Mouse (Mus musculus): ENCODE measurements around the gene 1810009A15Rik. TPM values are rescaled to one million over a fixed set of nuclear protein-coding genes. Genes with fewer than 3 reads are reported as not detected.

1810009A15Rik gene
- polyA plus RNA-seq (2015; fragmentation: Nextera tagmentation; extraction: Ambion mirVana) = 69.0 and 76.7 TPM in 2 replicates

GRCm38 (mm10) chr19:8888511-8889385 is at the start of gene 1810009A15Rik, which contains the start of gene Gm49416:
1810009A15Rik (plus strand) TSS chr19:8888853.
Gm49416 (plus strand) TSS chr19:8888926.
- Histone ChIP-seq H3K4me1 (replicated peaks; ENCODE audit: insufficient read depth, low read length) (0 out of 2 replicates have a peak, but pooled peaks cover 5% of the 10 kb centered on the region), H3K9me3 (replicated peaks; ENCODE audit: low read length) (no peaks in the 10 kb centered on the region)
- under 1% methylated on average over 58 of the region's 58 CpGs for WGBS

DNA sequence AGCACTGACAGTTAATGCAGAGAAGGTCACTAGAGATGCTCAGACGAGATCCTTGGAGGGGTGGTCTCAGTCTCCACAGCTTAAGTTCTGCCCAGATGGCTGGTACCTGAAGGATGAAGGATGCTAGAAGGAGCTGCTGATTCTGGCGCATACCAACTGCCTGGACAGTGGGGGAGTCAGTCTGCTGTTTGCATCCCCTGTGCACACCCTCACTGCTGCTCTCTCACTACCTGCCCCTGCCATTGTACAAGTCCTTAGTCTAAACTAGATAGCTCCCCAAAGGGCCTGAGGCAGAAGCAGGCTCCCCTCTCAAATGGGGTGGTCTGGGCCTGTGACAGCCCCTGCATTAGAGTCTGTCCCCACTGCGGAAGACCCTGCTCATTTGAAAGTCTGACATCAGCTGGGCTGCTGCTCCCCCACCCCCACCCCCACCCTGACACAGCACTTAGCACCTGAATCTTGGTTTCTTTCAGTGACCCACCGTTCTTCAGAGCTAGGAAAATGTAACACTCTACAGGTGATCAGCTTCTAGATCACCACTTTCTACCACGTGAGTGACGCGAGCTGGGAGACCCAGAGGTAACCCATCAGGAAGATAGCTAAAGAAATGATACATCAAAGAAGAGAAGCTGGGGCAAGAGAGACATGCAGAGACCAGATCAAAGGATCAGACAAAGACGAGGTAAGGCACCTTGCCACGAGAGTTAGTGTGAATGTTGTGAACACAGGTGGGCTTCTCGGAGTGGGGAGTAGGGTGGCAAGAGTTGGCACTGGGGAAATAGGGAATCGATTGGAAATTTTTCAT is 49.3 kb upstream of the 1810009A15Rik start, which contains the start of gene Gng3:
Gng3 (minus strand) TSS at position 92 of the 805 bp plus-strand sequence.
- no peak for ATAC-seq (replicated peaks; ENCODE audit: low FRiP score, low read depth)
- no peaks in the 10 kb centered on the region for H3K9me3 ChIP-seq (replicated peaks; ENCODE audit: low read length)
- TF ChIP-seq CTCF (IDR thresholded peaks at IDR 0.05; ENCODE audit: low read depth) = no peak
- no peaks in the 10 kb centered on the region for H3K27me3 ChIP-seq (ENCODE audit: insufficient read depth, low read length)
- no peak for DNase-seq (ENCODE audit: low spot score)
- H3K4me3 ChIP-seq (replicated peaks; ENCODE audit: low read depth, low read length) = peak within 1 kb of the TSS; percentile 60
- peak within 1 kb of the TSS; percentile 98 for H3K27ac ChIP-seq
- WGBS = 60% methylated on average over 11 of the region's 11 CpGs
- peaks cover 23% of the 10 kb centered on the region for H3K4me1 ChIP-seq (replicated peaks; ENCODE audit: insufficient read depth, low read length)
- peak within 1 kb of the TSS; percentile 84 for H3K9ac ChIP-seq (ENCODE audit: low read depth, low read length)
- peaks cover 7% of the 10 kb centered on the region for H3K36me3 ChIP-seq (ENCODE audit: insufficient read depth, low read length)
- H3K4me2 ChIP-seq (ENCODE audit: low read length) = peak within 1 kb of the TSS; percentile 96

More at GRCm38 (mm10) chr19:8888511-8889385, at the start of gene 1810009A15Rik, which contains the start of gene Gm49416:
- H3K27me3 ChIP-seq (ENCODE audit: insufficient read depth, low read length) = no peaks in the 10 kb centered on the region
- no peaks in the 10 kb centered on the region for H3K36me3 ChIP-seq (ENCODE audit: insufficient read depth, low read length)
- H3K4me2 ChIP-seq (ENCODE audit: low read length) = peak within 1 kb of the TSS; percentile 72
- peak within 1 kb of the TSS; percentile 70 for H3K4me3 ChIP-seq (replicated peaks; ENCODE audit: low read depth, low read length)
- TF ChIP-seq CTCF (IDR thresholded peaks at IDR 0.05; ENCODE audit: low read depth) = no peak
- peak within 1 kb of the TSS; percentile 75 for H3K9ac ChIP-seq (ENCODE audit: low read depth, low read length)
- peak within 1 kb of the TSS; percentile 91 for H3K27ac ChIP-seq
- DNase-seq (ENCODE audit: low spot score) (peak; percentile 99), ATAC-seq (replicated peaks; ENCODE audit: low FRiP score, low read depth) (peak; percentile 96)

DNA sequence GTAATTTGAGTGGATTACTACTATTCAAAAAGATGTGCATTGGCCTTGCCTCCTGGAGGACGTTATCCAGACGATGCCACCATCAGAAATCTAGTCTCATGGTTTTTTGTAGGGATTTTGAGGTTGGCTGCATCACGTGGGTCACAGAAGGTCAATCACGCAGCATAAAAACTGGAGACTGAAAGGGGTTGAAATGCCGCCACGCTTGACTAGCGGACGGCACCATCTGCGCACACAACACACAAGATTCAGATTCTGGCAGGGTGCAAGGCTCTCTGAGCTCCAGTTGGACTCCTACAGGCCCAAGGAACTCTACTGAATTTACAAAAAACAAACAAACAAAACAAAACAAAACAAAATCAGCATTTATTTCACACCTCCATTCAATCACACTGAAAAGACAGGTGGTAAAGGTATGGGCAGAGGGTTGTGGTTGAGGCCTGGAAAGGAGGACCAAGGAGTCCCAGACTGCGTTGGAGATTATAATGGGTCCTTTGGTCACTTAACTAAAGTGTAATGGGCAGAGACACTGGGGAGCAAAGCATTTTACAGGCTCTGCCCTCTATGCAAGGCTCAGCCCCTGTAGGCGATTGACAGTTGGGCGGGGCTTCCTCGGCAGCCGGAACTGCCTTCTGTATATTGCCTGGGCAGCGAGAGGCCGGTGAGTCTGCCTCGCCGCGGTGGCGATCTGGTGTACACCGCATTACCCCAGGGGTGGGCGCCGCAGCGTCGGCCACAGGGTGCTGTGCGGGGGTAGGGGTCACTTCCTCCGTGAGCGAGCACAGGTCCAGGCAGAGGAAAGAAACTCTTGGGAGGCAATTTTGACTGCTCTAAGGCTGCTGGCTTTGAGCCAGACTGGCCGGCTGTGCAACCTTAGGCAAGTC is 48.5 kb upstream of the 1810009A15Rik start:
- no peak; the same call in 1 of the 2 replicates for TF ChIP-seq CTCF (IDR thresholded peaks at IDR 0.05; ENCODE audit: low read depth)
- H3K4me3 ChIP-seq (replicated peaks; ENCODE audit: low read depth, low read length) = peak overlapping the region; percentile 46
- peak overlapping the region; percentile 52 for H3K27ac ChIP-seq
- peak overlapping the region; percentile 79 for H3K4me2 ChIP-seq (ENCODE audit: low read length)
- 22% methylated on average over 29 of the region's 29 CpGs for WGBS
- peaks cover 23% of the 10 kb centered on the region for H3K4me1 ChIP-seq (replicated peaks; ENCODE audit: insufficient read depth, low read length)
- peak; percentile 84 for DNase-seq (ENCODE audit: low spot score)
- H3K27me3 ChIP-seq (ENCODE audit: insufficient read depth, low read length) = no peaks in the 10 kb centered on the region
- peak overlapping the region; percentile 63 for H3K9ac ChIP-seq (ENCODE audit: low read depth, low read length)
- ATAC-seq (replicated peaks; ENCODE audit: low FRiP score, low read depth) = peak; percentile 57
- H3K36me3 ChIP-seq (ENCODE audit: insufficient read depth, low read length) = 0 out of 2 replicates have a peak, but pooled peaks cover 5% of the 10 kb centered on the region
- H3K9me3 ChIP-seq (replicated peaks; ENCODE audit: low read length) = no peaks in the 10 kb centered on the region

DNA sequence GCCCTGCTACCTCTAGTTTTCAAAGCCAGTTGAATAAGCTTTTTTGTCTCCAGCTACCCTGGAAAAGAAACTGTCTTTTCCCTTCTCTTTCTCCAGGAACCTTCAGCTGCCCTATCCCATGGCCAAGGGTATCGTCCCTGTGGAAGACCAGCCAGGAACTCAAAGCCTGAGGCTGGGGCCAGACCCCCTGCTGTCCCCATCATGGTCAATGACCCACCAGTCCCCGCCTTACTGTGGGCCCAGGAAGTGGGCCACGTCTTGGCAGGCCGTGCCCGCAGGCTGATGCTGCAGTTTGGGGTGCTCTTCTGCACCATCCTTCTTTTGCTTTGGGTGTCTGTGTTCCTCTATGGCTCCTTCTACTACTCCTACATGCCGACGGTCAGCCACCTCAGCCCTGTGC is 47.6 kb upstream of the 1810009A15Rik start:
- no peak overlapping the region; the same call in 1 of the 2 replicates for H3K4me3 ChIP-seq (replicated peaks; ENCODE audit: low read depth, low read length)
- ATAC-seq (replicated peaks; ENCODE audit: low FRiP score, low read depth) (no peak), DNase-seq (ENCODE audit: low spot score) (no peak)
- H3K4me1 ChIP-seq (replicated peaks; ENCODE audit: insufficient read depth, low read length) = peaks cover 23% of the 10 kb centered on the region
- 0 out of 2 replicates have a peak, but pooled peaks cover 10% of the 10 kb centered on the region for H3K36me3 ChIP-seq (ENCODE audit: insufficient read depth, low read length)
- peak overlapping the region; percentile 79 for H3K4me2 ChIP-seq (ENCODE audit: low read length)
- H3K9me3 ChIP-seq (replicated peaks; ENCODE audit: low read length) = no peaks in the 10 kb centered on the region
- no peak for TF ChIP-seq CTCF (IDR thresholded peaks at IDR 0.05; ENCODE audit: low read depth)
- no peaks in the 10 kb centered on the region for H3K27me3 ChIP-seq (ENCODE audit: insufficient read depth, low read length)
- H3K9ac ChIP-seq (ENCODE audit: low read depth, low read length) = peak overlapping the region; percentile 63
- 85% methylated on average over 7 of the region's 7 CpGs for WGBS
- peak overlapping the region; percentile 52; the same call in 1 of the 2 replicates for H3K27ac ChIP-seq

DNA sequence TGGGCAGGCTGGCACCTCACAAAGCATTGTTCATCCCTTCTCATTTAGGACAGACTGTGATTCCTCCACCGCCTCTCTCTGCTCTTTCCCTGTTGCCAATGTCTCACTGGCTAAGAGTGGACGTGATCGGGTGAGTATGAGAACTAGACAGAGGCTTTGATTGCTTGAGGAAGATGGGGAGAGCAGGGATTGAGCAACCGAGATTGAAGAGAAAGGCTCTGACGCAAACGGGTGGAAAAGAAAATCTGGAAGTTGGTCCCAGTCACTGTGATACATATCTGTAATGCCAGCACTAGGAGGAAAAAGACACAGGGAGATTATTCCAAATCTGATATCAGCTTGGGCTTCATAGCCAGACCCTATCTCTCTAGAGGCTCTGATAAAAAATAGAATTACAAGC is 45.7 kb upstream of the 1810009A15Rik start:
- Histone ChIP-seq H3K4me2 (ENCODE audit: low read length) (no peak overlapping the region), H3K9ac (ENCODE audit: low read depth, low read length) (no peak overlapping the region), H3K4me1 (replicated peaks; ENCODE audit: insufficient read depth, low read length) (peaks cover 23% of the 10 kb centered on the region), H3K36me3 (ENCODE audit: insufficient read depth, low read length) (0 out of 2 replicates have a peak, but pooled peaks cover 20% of the 10 kb centered on the region), H3K9me3 (replicated peaks; ENCODE audit: low read length) (no peaks in the 10 kb centered on the region), H3K27ac (no peak overlapping the region), H3K27me3 (ENCODE audit: insufficient read depth, low read length) (no peaks in the 10 kb centered on the region), H3K4me3 (replicated peaks; ENCODE audit: low read depth, low read length) (no peak overlapping the region)
- no peak for TF ChIP-seq CTCF (IDR thresholded peaks at IDR 0.05; ENCODE audit: low read depth)
- ATAC-seq (replicated peaks; ENCODE audit: low FRiP score, low read depth) (no peak), DNase-seq (ENCODE audit: low spot score) (no peak)
- 90% methylated on average over 6 of the region's 6 CpGs for WGBS

All from kidney, postnatal 0 days (tissue).